Mouse (Mus musculus): ENCODE results near the gene Figla.

The Figla gene

GRCm38 (mm10) chr6:86028150-86028549, 12.2 kb downstream of the Figla start:
- in situ Hi-C loops (cut with MboI, MseI), result loop anchor here (5.0 kb wide), 1 partner anchor 54 kb away; no protein-coding TSS in a partner anchor

- in situ Hi-C loops (cut with MboI, MseI), result loop anchor here (5.0 kb wide), 1 partner anchor 54 kb away; no protein-coding TSS in a partner anchor
Observed at GRCm38 (mm10) chr6:86028601-86029322, 12.8 kb downstream of the Figla start, which contains the start of gene Add2. Gene Add2, plus strand, starts transcription at chr6:86028681.

GRCm38 (mm10) chr6:86029323-86029713, 13.3 kb downstream of the Figla start:
- in situ Hi-C loops (cut with MboI, MseI), result loop anchor here (5.0 kb wide), 1 partner anchor 53 kb away; no protein-coding TSS in a partner anchor

GRCm38 (mm10) chr6:86031527-86031926, 15.6 kb downstream of the Figla start:
- in situ Hi-C loops (cut with MboI, MseI), result no loop called here

GRCm38 (mm10) chr6:86033635-86034034, 17.7 kb downstream of the Figla start:
- in situ Hi-C loops (cut with MboI, MseI), result no loop called here

GRCm38 (mm10) chr6:86038901-86039300, 22.9 kb downstream of the Figla start:
- in situ Hi-C loops (cut with MboI, MseI), result no loop called here

- in situ Hi-C loops (cut with MboI, MseI), result no loop called here
Observed at GRCm38 (mm10) chr6:86040140-86040539, 24.2 kb downstream of the Figla start.

GRCm38 (mm10) chr6:86047510-86047909, 31.5 kb downstream of the Figla start:
- in situ Hi-C loops (cut with MboI, MseI), result no loop called here

GRCm38 (mm10) chr6:86048509-86048908, 32.5 kb downstream of the Figla start:
- in situ Hi-C loops (cut with MboI, MseI), result no loop called here

GRCm38 (mm10) chr6:86050586-86051268, 34.8 kb downstream of the Figla start:
- in situ Hi-C loops (cut with MboI, MseI), result no loop called here

- in situ Hi-C loops (cut with MboI, MseI), result no loop called here
Observed at GRCm38 (mm10) chr6:86052032-86052459, 36.1 kb downstream of the Figla start.

- in situ Hi-C loops (cut with MboI, MseI), result no loop called here
Observed at GRCm38 (mm10) chr6:86052556-86052955, 36.6 kb downstream of the Figla start.

GRCm38 (mm10) chr6:86053099-86053498, 37.1 kb downstream of the Figla start:
- in situ Hi-C loops (cut with MboI, MseI), result no loop called here

- in situ Hi-C loops (cut with MboI, MseI), result no loop called here
Observed at GRCm38 (mm10) chr6:86053594-86053993, 37.6 kb downstream of the Figla start.

GRCm38 (mm10) chr6:86058475-86058874, 42.5 kb downstream of the Figla start:
- in situ Hi-C loops (cut with MboI, MseI), result no loop called here

- in situ Hi-C loops (cut with MboI, MseI), result no loop called here
Observed at GRCm38 (mm10) chr6:86059151-86059853, 43.3 kb downstream of the Figla start.

GRCm38 (mm10) chr6:86060170-86060569, 44.2 kb downstream of the Figla start:
- in situ Hi-C loops (cut with MboI, MseI), result no loop called here

- in situ Hi-C loops (cut with MboI, MseI), result no loop called here
Observed at GRCm38 (mm10) chr6:86062226-86062625, 46.3 kb downstream of the Figla start.

GRCm38 (mm10) chr6:86062684-86063083, 46.7 kb downstream of the Figla start:
- in situ Hi-C loops (cut with MboI, MseI), result no loop called here

- in situ Hi-C loops (cut with MboI, MseI), result no loop called here
Observed at GRCm38 (mm10) chr6:86064318-86065016, 48.5 kb downstream of the Figla start.

- in situ Hi-C loops (cut with MboI, MseI), result no loop called here
Observed at GRCm38 (mm10) chr6:86066727-86067126, 50.8 kb downstream of the Figla start.

- in situ Hi-C loops (cut with MboI, MseI), result no loop called here
Observed at GRCm38 (mm10) chr6:86067145-86067544, 51.2 kb downstream of the Figla start.
